Mouse (Mus musculus) cortical plate, adult 2 months (tissue): Measurements from ENCODE around the gene Lrrc28.
"Not testable (repeated sequence)": the region's sequence is repeated elsewhere in the genome, so short reads cannot be mapped to it uniquely, and the experiment has no call there.

Source experiments
- CTCF ChIP-seq: fragments of 200-500 bp; IDR thresholded peaks from 2 replicates; pipeline ENCODE4 v1.5.1; 2011; ENCODE audit warnings: mild to moderate bottlenecking, control low read depth, low read length; ENCODE audit not compliant: insufficient read depth; ENCODE audit errors: extremely low read depth
- POLR2A ChIP-seq: fragments of 200-500 bp; IDR thresholded peaks from 2 replicates; pipeline ENCODE4 v1.6.1; 2011; ENCODE audit warnings: mild to moderate bottlenecking, low read length, control low read depth; ENCODE audit not compliant: insufficient read depth; ENCODE audit errors: extremely low read depth

- not testable (repeated sequence) for TF ChIP-seq POLR2A, CTCF
These were observed 123.3 kb downstream of the Lrrc28 start for GRCm38 (mm10) chr7:67521731-67522130.
